Mouse (Mus musculus) kidney, embryonic 16.5 days (tissue): Measurements from ENCODE around the gene Sema5a. TPM values are rescaled to one million over a fixed set of nuclear protein-coding genes. Genes with fewer than 3 reads are reported as not detected.

Source experiments
- ATAC-seq: fragments of 200-750 bp; cut with Nextera tagmentation; 2 replicates; pipeline ENCODE4 v1.8.0; 2017; ENCODE audit warnings: moderate TSS enrichment; ENCODE audit not compliant: low FRiP score, low TSS enrichment
- H3K27ac ChIP-seq: fragments of 300-500 bp; sonication (generic); 2 replicates; pipeline ENCODE4 v1.5.1; 2014; ENCODE audit warnings: low read length
- H3K27me3 ChIP-seq: fragments of 300-500 bp; sonication (generic); 2 replicates; pipeline ENCODE4 v1.6.1; 2014; ENCODE audit warnings: low read length, control low read depth, mixed read lengths; ENCODE audit not compliant: insufficient read depth
- H3K36me3 ChIP-seq: fragments of 300-500 bp; sonication (generic); 2 replicates; pipeline ENCODE4 v1.6.1; 2014; ENCODE audit warnings: low read length, control low read depth, mixed read lengths; ENCODE audit not compliant: insufficient read depth
- H3K4me1 ChIP-seq: fragments of 300-500 bp; sonication (generic); 2 replicates; pipeline ENCODE4 v1.6.1; 2014; ENCODE audit warnings: low read length, control low read depth, mixed read lengths; ENCODE audit not compliant: insufficient read depth
- H3K4me2 ChIP-seq: fragments of 300-500 bp; sonication (generic); replicated peaks from 2 replicates; pipeline ENCODE4 v1.6.1; 2014; ENCODE audit warnings: low read depth, low read length
- H3K4me3 ChIP-seq: fragments of 300-500 bp; sonication (generic); 2 replicates; pipeline ENCODE4 v1.5.1; 2014; ENCODE audit warnings: mild to moderate bottlenecking, low read length
- H3K9ac ChIP-seq: fragments of 300-500 bp; sonication (generic); replicated peaks from 2 replicates; pipeline ENCODE4 v1.6.1; 2014; ENCODE audit warnings: low read length
- H3K9me3 ChIP-seq: fragments of 300-500 bp; sonication (generic); 2 replicates; pipeline ENCODE4 v1.6.1; 2016; ENCODE audit warnings: low read length, control low read depth
- WGBS: fragments of 180-500 bp; shearing (Covaris S2); extraction: QIAGEN DNeasy Blood & Tissue Kit; methylation state at CpG from one replicate; pipeline ENCODE4 v1.1.7; 2014; 5-methylcytosine and 5-hydroxymethylcytosine counted together
- polyA plus RNA-seq: library from polyadenylated mRNA; unstranded; fragments of >200 nt; fragmentation: Nextera tagmentation; extraction: Ambion mirVana; gene quantifications from 2 replicates; pipeline ENCODE4 v1.2.1, GENCODE M21; 2015

Sema5a gene
- polyA plus RNA-seq, 1 experiment from 2014 or later = 26.0 TPM

DNA sequence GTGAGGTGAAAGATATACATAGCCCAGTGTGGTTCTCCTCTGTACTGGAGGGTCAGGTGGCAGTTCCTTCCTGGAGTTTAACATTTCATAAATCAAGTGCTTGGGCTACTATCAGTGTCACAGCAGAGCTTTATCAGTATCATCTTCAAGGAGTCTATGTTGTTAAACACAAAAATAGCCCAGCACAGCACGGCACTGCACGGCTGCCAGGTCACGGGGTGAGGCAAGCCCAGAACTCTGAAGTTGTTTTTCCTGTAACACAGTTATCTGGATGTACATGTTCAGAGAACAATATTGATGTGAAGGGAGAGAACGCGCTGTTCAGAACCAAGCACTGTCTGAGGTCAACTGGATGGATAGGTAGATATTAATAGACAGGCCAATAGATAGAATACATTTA, 112.2 kb downstream of the Sema5a start:
- Histone ChIP-seq H3K27me3 (no peaks in the 10 kb centered on the region), H3K36me3 (no peaks in the 10 kb centered on the region), H3K27ac (no peak overlapping the region), H3K9me3 (0 out of 2 replicates have a peak, but pooled peaks cover 4% of the 10 kb centered on the region), H3K4me1 (no peaks in the 10 kb centered on the region), H3K4me3 (no peak overlapping the region), H3K4me2 (no peak overlapping the region), H3K9ac (no peak overlapping the region)
- WGBS = 48% methylated on average over 5 of the region's 5 CpGs
- ATAC-seq = 0 out of 2 replicates have a peak, but pooled peaks have one; percentile 27

DNA sequence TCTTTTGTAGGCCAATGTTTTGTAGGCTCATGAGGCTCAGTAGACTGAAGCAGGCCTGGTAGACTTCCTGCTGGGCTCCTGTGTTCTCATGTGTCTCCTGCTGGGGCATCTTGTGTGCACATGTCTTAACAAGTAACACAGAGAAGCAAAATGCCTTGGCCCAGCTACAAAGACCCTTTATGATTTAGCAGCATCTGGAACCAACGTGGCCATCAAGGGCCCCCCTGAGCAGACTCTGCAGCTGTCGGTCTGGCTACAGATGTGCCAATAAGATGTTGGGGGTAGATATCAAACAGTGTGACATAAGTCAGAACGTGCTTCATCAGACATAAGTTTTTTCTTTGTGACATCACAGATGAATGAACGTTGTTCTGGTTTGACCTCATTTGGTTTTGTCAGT, 123.2 kb downstream of the Sema5a start:
- no peak overlapping the region for H3K4me3 ChIP-seq
- no peak overlapping the region for H3K4me2 ChIP-seq
- no peak overlapping the region for H3K27ac ChIP-seq
- H3K4me1 ChIP-seq = no peaks in the 10 kb centered on the region
- no peaks in the 10 kb centered on the region for H3K9me3 ChIP-seq
- H3K36me3 ChIP-seq = no peaks in the 10 kb centered on the region
- ATAC-seq = no peak
- no peak overlapping the region for H3K9ac ChIP-seq
- no peaks in the 10 kb centered on the region for H3K27me3 ChIP-seq
- WGBS = 73% methylated on average over 4 of the region's 4 CpGs

DNA sequence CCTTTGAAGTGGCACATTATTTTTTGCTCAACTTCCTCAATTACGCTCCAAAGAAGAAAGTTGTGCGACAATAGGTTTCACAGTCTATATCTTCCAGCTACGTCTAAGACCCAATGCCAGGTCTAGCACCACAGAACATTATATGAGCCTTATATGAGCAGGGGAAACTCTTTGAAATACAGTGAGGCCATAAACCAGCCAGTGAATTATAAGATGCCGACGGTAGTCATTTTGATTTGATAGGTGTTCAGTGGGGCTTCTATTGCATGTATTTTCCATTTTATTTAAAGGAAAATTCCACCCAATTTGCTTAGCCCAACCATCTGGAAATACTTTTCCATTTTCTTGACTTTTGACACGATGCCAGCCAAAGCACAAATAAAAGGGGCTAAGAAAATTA, 126.3 kb downstream of the Sema5a start:
- Histone ChIP-seq H3K9ac (no peak overlapping the region), H3K36me3 (no peaks in the 10 kb centered on the region), H3K4me1 (no peaks in the 10 kb centered on the region), H3K4me3 (no peak overlapping the region), H3K9me3 (no peaks in the 10 kb centered on the region), H3K27ac (no peak overlapping the region), H3K27me3 (no peaks in the 10 kb centered on the region), H3K4me2 (no peak overlapping the region)
- no peak for ATAC-seq
- 85% methylated on average over 6 of the region's 6 CpGs for WGBS

DNA sequence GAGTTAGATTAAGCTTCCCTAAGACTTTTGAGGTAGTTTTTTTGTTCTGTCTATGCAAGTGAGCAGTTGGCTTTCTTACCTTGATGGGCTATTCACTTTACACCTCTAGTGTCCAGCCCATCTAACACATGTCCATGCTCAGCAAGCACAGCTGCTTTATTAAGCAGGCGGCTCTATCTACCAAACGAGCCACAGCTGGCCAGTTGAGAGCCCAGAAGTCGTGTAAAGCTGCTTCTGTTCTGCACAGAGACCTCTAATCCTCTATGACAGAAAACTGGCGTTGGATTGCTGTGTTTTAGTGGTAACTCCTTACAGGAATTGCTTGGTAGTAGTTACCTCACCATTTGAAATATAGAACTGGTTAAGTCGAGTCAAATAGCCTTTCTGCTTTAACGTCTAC, 126.8 kb downstream of the Sema5a start:
- WGBS = 55% methylated on average over 6 of the region's 6 CpGs
- no peak overlapping the region for H3K4me3 ChIP-seq
- no peaks in the 10 kb centered on the region for H3K4me1 ChIP-seq
- no peak overlapping the region for H3K4me2 ChIP-seq
- no peak overlapping the region for H3K9ac ChIP-seq
- no peaks in the 10 kb centered on the region for H3K9me3 ChIP-seq
- no peak overlapping the region for H3K27ac ChIP-seq
- no peak for ATAC-seq
- no peaks in the 10 kb centered on the region for H3K36me3 ChIP-seq
- no peaks in the 10 kb centered on the region for H3K27me3 ChIP-seq

DNA sequence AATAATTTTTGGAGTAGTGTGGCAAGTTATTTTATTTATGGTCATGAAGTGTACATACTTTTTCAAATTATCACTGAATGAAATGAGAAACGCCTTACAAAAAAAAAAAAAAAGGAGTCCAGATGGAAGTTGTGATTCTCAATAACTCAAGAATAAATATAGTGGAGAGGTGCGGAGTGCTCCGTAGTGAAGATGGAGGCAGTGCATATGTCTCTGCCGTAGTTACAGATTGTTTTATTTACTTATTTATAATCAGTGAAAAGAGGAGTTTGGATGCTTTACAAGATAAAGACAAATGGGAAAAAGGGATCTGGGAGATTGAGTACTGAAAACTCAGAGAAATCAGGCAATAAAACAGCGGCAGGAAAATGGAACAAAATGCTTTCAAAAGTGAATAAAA, 131.7 kb downstream of the Sema5a start:
- Histone ChIP-seq H3K4me1 (no peaks in the 10 kb centered on the region), H3K9me3 (no peaks in the 10 kb centered on the region), H3K4me2 (no peak overlapping the region), H3K27me3 (no peaks in the 10 kb centered on the region), H3K4me3 (no peak overlapping the region), H3K27ac (no peak overlapping the region), H3K36me3 (no peaks in the 10 kb centered on the region), H3K9ac (no peak overlapping the region)
- WGBS = 81% methylated on average over 5 of the region's 5 CpGs
- no peak for ATAC-seq

DNA sequence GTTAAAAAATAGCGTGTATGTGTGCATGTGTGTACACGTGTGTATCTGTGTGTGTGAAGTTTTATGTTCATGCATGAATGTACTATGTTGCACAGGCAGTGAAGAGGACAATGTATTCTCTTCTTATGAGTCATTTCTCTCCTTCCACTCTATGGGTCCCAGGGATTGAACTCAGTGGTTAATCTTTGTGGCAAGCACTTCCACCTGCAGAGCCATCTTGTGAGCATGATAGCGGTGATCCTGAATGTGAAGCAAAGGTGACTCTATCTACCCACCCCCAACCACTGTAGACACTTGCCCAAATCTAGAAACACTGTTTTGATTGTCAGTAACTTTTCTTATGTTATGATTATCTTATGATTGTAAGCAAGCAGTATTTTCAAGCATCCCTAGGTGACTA, 133.2 kb downstream of the Sema5a start:
- no peaks in the 10 kb centered on the region for H3K9me3 ChIP-seq
- H3K4me1 ChIP-seq = no peaks in the 10 kb centered on the region
- no peak overlapping the region for H3K27ac ChIP-seq
- H3K27me3 ChIP-seq = no peaks in the 10 kb centered on the region
- no peak for ATAC-seq
- no peak overlapping the region for H3K4me2 ChIP-seq
- H3K36me3 ChIP-seq = no peaks in the 10 kb centered on the region
- H3K4me3 ChIP-seq = no peak overlapping the region
- WGBS = 93% methylated on average over 3 of the region's 3 CpGs
- no peak overlapping the region for H3K9ac ChIP-seq

DNA sequence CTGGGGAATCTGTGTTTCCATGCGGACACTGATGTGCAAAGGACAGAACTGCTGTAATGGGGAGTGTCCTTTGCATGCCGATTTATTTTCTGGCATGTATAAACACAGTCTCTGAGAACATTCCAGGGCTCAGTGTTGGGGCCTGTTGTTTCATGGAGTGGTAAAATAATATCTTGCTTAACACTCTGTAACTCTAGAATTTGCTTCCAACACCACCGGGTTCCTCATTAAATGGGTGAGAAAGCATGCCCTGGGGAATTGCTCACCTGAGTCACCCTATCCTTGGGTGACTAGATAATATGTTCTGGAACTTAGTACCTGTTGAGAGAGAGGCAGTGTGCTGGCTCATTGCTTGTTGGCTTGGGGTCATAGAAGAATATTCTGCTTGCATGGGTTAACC, 135.7 kb downstream of the Sema5a start:
- Histone ChIP-seq H3K4me2 (no peak overlapping the region), H3K4me1 (no peaks in the 10 kb centered on the region), H3K4me3 (no peak overlapping the region), H3K36me3 (no peaks in the 10 kb centered on the region), H3K27ac (no peak overlapping the region), H3K9me3 (no peaks in the 10 kb centered on the region), H3K27me3 (no peaks in the 10 kb centered on the region), H3K9ac (no peak overlapping the region)
- 56% methylated on average over 3 of the region's 3 CpGs for WGBS
- no peak for ATAC-seq

DNA sequence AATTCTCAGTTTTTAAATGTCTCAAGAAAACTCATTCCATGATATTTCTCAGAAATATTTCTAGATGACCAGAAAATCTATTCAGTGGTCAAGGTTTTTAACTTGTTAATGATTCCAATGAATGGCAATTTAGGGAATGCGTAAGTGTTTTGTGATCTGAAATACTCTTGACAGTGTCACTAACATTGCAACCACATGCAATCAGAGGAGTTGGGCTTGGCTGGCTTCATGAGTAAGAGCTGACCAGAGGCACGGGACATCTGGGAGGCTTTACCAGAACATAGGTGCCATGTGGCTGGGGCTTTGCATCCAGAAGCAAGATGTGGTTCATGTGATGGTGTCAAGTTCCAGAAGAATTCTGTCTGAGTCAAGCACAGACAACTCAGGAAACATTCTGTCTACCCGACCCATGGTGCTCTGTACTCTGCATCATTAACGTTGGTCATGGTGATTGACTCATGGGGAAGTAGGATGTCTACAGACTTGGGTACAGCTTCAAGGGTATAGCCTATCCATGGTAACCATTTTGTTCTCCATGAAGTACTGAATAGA, 138.4 kb downstream of the Sema5a start:
- no peak for ATAC-seq
- Histone ChIP-seq H3K9ac (no peak overlapping the region), H3K4me1 (no peaks in the 10 kb centered on the region), H3K27me3 (no peaks in the 10 kb centered on the region), H3K27ac (no peak overlapping the region), H3K9me3 (no peaks in the 10 kb centered on the region), H3K4me3 (no peak overlapping the region), H3K4me2 (no peak overlapping the region), H3K36me3 (no peaks in the 10 kb centered on the region)
- WGBS = 75% methylated on average over 4 of the region's 4 CpGs

DNA sequence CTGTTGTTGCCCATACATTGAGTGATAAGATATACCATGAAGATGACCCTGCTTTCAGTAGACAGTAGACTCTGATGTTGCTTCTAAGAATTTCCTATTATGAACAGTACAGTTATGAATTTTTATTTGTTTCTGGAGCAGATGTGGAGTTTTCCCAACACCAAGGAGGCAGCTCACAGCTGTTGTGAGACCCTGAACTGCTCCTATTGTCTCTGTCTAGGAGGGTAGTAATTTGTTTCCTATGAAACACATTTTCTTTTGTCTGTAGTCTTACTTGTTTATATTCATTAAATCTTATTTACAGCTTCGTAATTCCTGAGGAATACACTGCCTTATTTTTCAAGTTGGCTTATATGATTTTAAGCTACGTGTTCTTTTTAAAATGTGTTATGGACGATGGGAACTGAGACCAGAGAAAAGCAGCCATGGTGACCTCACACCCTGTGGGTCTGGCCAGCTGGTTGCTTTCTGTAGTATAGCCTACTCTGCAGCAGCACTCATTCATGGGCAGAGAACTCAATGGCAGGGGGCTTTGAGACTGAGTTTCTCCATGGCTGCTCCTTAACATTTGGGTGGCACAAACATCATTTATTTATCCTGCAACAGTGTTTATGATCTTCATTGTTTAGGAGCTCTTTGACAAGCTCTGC, 151.8 kb downstream of the Sema5a start:
- Histone ChIP-seq H3K36me3 (no peaks in the 10 kb centered on the region), H3K4me3 (no peak overlapping the region), H3K27ac (no peak overlapping the region), H3K9me3 (no peaks in the 10 kb centered on the region), H3K9ac (no peak overlapping the region), H3K4me1 (no peaks in the 10 kb centered on the region), H3K27me3 (no peaks in the 10 kb centered on the region), H3K4me2 (no peak overlapping the region)
- 58% methylated on average over 3 of the region's 3 CpGs for WGBS
- ATAC-seq = no peak

DNA sequence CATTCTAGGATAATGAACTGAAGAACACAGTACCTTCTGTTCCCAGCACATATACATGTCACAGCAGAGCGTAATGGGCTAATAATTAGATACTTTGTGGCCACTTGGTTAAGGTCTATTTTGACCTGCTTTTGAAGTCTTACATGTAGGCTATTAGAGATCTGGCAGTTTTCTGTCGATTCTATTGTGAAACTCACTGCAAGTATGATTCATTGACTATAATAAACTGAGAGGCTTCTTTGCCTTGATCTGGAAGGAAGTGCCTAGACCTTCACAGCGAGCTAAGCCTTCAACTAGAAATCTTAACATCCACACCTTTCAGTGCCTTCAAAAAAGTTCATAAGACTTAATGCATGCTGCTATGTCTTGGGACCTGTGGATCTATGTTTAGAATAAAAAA, 152.5 kb downstream of the Sema5a start:
- Histone ChIP-seq H3K36me3 (no peaks in the 10 kb centered on the region), H3K27me3 (no peaks in the 10 kb centered on the region), H3K9ac (no peak overlapping the region), H3K9me3 (no peaks in the 10 kb centered on the region), H3K4me1 (no peaks in the 10 kb centered on the region; the same call in 1 of the 2 replicates), H3K4me3 (no peak overlapping the region), H3K4me2 (no peak overlapping the region), H3K27ac (no peak overlapping the region)
- ATAC-seq = no peak
- WGBS = 65% methylated on average over 3 of the region's 3 CpGs
